Mouse (Mus musculus): Measurements from ENCODE around the gene A530064D06Rik. TPM values are rescaled to one million over a fixed set of nuclear protein-coding genes. Genes with fewer than 3 reads are reported as not detected.

The A530064D06Rik gene
- total and polyA plus RNA-seq, 3 experiments, result not detected

DNA sequence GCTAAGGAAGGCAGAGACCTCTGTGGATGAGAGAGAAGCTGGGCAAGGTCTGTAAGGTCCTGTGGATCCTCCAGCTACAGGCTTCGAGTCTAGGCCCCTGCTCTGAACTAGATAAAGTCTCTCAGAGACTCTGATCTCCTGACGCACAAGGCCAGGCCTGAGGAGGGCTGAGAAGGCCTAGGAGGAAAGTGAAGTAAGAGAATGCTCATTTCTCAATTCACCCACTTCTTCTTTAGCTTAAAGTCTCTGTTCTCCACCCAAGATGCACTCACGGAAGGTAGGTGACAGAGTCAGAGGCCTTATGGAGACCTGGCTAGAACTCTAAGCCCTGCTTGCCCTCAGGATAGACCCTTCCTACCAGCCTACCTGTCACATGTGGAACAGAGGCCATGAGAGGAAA, 21.0 kb downstream of the A530064D06Rik start, which contains the start of gene 9830107B12Rik:
Gene 9830107B12Rik (minus strand): TSS at position 149 of the 400 bp plus-strand sequence.
- Histone ChIP-seq H3K36me3 (ENCODE audit: control insufficient read depth in 1 of 2, insufficient read depth in 2 of 2, low read length in 2 of 2) (no peaks in the 10 kb centered on the region), H3K9ac (ENCODE audit: control insufficient read depth, low read depth, low read length, poor library complexity, severe bottlenecking) (no peak within 1 kb of the TSS), H3K27me3 (ENCODE audit: control insufficient read depth in 1 of 2, insufficient read depth in 2 of 2, low read length in 2 of 2) (no peaks in the 10 kb centered on the region), H3K4me3 (ENCODE audit: control insufficient read depth in 1 of 2, insufficient read depth in 1 of 2, low read depth in 2 of 2, low read length in 2 of 2) (no peak within 1 kb of the TSS), H3K27ac (ENCODE audit: control insufficient read depth, low read depth, low read length) (no peak within 1 kb of the TSS), H3K79me2 (ENCODE audit: control insufficient read depth, insufficient read depth, low read length, poor library complexity) (no peaks in the 10 kb centered on the region), H3K9me3 (replicated peaks; ENCODE audit: insufficient read depth, low read length) (no peaks in the 10 kb centered on the region), H3K4me1 (ENCODE audit: control insufficient read depth in 1 of 2, insufficient read depth in 2 of 2, low read length in 2 of 2) (no peaks in the 10 kb centered on the region)
- DNase-seq (ENCODE audit: low read depth, low spot score), result no peak
- TF ChIP-seq EP300 (IDR thresholded peaks at IDR 0.05; ENCODE audit: low read depth in 1 of 2, low read length in 2 of 2) (no peak), POLR2AphosphoS5 (IDR thresholded peaks at IDR 0.05; ENCODE audit: borderline replicate concordance, low read depth, low read length) (no peak), ZC3H11A (IDR thresholded peaks at IDR 0.05; ENCODE audit: low read depth, low read length) (no peak), MEF2A (IDR thresholded peaks at IDR 0.05; ENCODE audit: extremely low read depth, insufficient replicate concordance, low read depth, low read length, poor library complexity, severe bottlenecking) (no peak), SIN3A (IDR thresholded peaks at IDR 0.05; ENCODE audit: low read length) (no peak)

DNA sequence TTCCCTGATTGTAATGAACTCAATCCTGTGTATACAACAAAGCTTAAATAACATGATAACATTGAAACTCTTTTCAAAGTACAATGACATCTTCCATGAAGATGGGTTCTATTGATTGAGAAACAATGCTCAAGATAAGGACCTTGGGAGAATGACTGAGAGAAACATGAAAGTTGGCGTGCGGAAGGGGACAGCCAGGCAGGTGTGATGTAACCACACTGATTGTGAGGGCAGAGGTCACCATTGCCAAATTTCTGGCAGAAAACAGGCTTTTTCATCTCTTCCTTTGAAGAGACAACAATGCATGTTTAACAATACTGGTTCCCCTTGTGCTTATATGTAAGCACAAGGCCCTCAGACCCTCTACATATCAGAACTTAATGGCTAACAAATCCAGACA, 34.3 kb downstream of the A530064D06Rik start:
- H3K9ac ChIP-seq (ENCODE audit: control insufficient read depth, low read depth, low read length, poor library complexity, severe bottlenecking), result no peak overlapping the region
- no peaks in the 10 kb centered on the region for H3K9me3 ChIP-seq (replicated peaks; ENCODE audit: insufficient read depth, low read length)
- H3K4me1 ChIP-seq (ENCODE audit: control insufficient read depth in 1 of 2, insufficient read depth in 2 of 2, low read length in 2 of 2), result no peaks in the 10 kb centered on the region
- no peak for DNase-seq (ENCODE audit: low read depth, low spot score)
- H3K4me3 ChIP-seq (ENCODE audit: control insufficient read depth in 1 of 2, insufficient read depth in 1 of 2, low read depth in 2 of 2, low read length in 2 of 2), result no peak overlapping the region
- H3K27ac ChIP-seq (ENCODE audit: control insufficient read depth, low read depth, low read length), result no peak overlapping the region
- H3K27me3 ChIP-seq (ENCODE audit: control insufficient read depth in 1 of 2, insufficient read depth in 2 of 2, low read length in 2 of 2), result no peaks in the 10 kb centered on the region
- H3K79me2 ChIP-seq (ENCODE audit: control insufficient read depth, insufficient read depth, low read length, poor library complexity), result no peaks in the 10 kb centered on the region
- no peaks in the 10 kb centered on the region for H3K36me3 ChIP-seq (ENCODE audit: control insufficient read depth in 1 of 2, insufficient read depth in 2 of 2, low read length in 2 of 2)
- no peak for TF ChIP-seq SMC3 (IDR thresholded peaks at IDR 0.05; ENCODE audit: low read depth, low read length)
- TF ChIP-seq MEF2A (IDR thresholded peaks at IDR 0.05; ENCODE audit: extremely low read depth, insufficient replicate concordance, low read depth, low read length, poor library complexity, severe bottlenecking), result no peak
- TF ChIP-seq NELFE (IDR thresholded peaks at IDR 0.05; ENCODE audit: low read depth, low read length), result no peak
- no peak for TF ChIP-seq POLR2AphosphoS5 (IDR thresholded peaks at IDR 0.05; ENCODE audit: borderline replicate concordance, low read depth, low read length)
- no peak for TF ChIP-seq MAFK (IDR thresholded peaks at IDR 0.05; ENCODE audit: borderline replicate concordance, low read depth, low read length)
- TF ChIP-seq RAD21 (IDR thresholded peaks at IDR 0.05; ENCODE audit: low read depth, low read length), result no peak
- no peak for TF ChIP-seq CHD2 (IDR thresholded peaks at IDR 0.05; ENCODE audit: low read length)

DNA sequence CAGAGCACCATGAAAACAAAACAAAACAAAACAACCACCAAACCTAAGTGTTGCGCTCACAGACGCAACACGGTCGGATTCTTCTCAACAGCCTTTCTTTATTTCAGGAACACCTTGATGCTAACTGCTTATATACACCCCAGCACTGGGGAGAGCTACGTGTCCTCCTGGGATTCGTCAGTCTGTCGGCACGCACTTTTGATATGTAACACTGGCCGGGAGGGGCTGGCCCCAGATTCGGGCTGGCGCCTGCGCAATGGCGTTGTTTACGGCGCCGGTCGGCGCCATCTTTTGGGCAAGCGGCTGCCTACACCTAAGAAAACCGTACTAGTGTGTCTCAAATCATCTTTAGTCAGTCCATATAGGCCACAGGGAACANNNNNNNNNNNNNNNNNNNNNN, 46.6 kb downstream of the A530064D06Rik start:
- Histone ChIP-seq H3K36me3 (ENCODE audit: control insufficient read depth in 1 of 2, insufficient read depth in 2 of 2, low read length in 2 of 2) (no peaks in the 10 kb centered on the region), H3K9me3 (replicated peaks; ENCODE audit: insufficient read depth, low read length) (no peaks in the 10 kb centered on the region), H3K27ac (ENCODE audit: control insufficient read depth, low read depth, low read length) (no peak overlapping the region), H3K79me2 (ENCODE audit: control insufficient read depth, insufficient read depth, low read length, poor library complexity) (no peaks in the 10 kb centered on the region), H3K27me3 (ENCODE audit: control insufficient read depth in 1 of 2, insufficient read depth in 2 of 2, low read length in 2 of 2) (no peaks in the 10 kb centered on the region; a peak in 1 of 4 replicates), H3K4me3 (ENCODE audit: control insufficient read depth in 1 of 2, insufficient read depth in 1 of 2, low read depth in 2 of 2, low read length in 2 of 2) (no peak overlapping the region), H3K9ac (ENCODE audit: control insufficient read depth, low read depth, low read length, poor library complexity, severe bottlenecking) (no peak overlapping the region), H3K4me1 (ENCODE audit: control insufficient read depth in 1 of 2, insufficient read depth in 2 of 2, low read length in 2 of 2) (peaks cover 0 to 10% of the 10 kb centered on the region in 2 experiments; a peak in 3 of 4 replicates)
- no peak for DNase-seq (ENCODE audit: low read depth, low spot score)
- TF ChIP-seq BHLHE40 (IDR thresholded peaks at IDR 0.05; ENCODE audit: borderline replicate concordance, low read depth, low read length), result no peak
- no peak for TF ChIP-seq HCFC1 (IDR thresholded peaks at IDR 0.05; ENCODE audit: low read depth, low read length)
- TF ChIP-seq MAX (IDR thresholded peaks at IDR 0.05; ENCODE audit: low read length), result no peak
- TF ChIP-seq MYC (IDR thresholded peaks at IDR 0.05; ENCODE audit: low read depth, low read length), result no peak
- TF ChIP-seq ZKSCAN1 (IDR thresholded peaks at IDR 0.05; ENCODE audit: low read depth, low read length), result no peak
- TF ChIP-seq MYB (IDR thresholded peaks at IDR 0.05; ENCODE audit: low read depth, low read length), result no peak
- TF ChIP-seq USF1 (IDR thresholded peaks at IDR 0.05; ENCODE audit: low read depth, low read length), result no peak
- TF ChIP-seq TBP (IDR thresholded peaks at IDR 0.05; ENCODE audit: low read depth, low read length), result no peak
- TF ChIP-seq CHD2 (IDR thresholded peaks at IDR 0.05; ENCODE audit: low read length), result no peak
- no peak for TF ChIP-seq CTCF (IDR thresholded peaks at IDR 0.05 in 2 of 3, conservative IDR thresholded peaks at IDR 0.05 in 1 of 3; ENCODE audit: control insufficient read depth in 1 of 3, insufficient read depth in 1 of 3, low read depth in 2 of 3, low read length in 3 of 3, poor library complexity in 1 of 3, severe bottlenecking in 1 of 3)
- no peak for TF ChIP-seq POLR2AphosphoS2 (IDR thresholded peaks at IDR 0.05; ENCODE audit: low read length)
- TF ChIP-seq ELF1 (IDR thresholded peaks at IDR 0.05; ENCODE audit: low read depth, low read length), result no peak
- no peak for TF ChIP-seq RAD21 (IDR thresholded peaks at IDR 0.05; ENCODE audit: low read depth, low read length)
- TF ChIP-seq TAL1 (IDR thresholded peaks at IDR 0.05; ENCODE audit: low read length), result no peak
- TF ChIP-seq TCF12 (IDR thresholded peaks at IDR 0.05; ENCODE audit: low read depth, low read length), result no peak
- no peak for TF ChIP-seq GATA1 (IDR thresholded peaks at IDR 0.05; ENCODE audit: low read depth, low read length)
- TF ChIP-seq CHD1 (IDR thresholded peaks at IDR 0.05; ENCODE audit: low read depth, low read length), result no peak
- no peak for TF ChIP-seq USF2 (IDR thresholded peaks at IDR 0.05; ENCODE audit: borderline replicate concordance in 1 of 2, insufficient read depth in 1 of 2, low read depth in 1 of 2, low read length in 2 of 2)
- no peak for TF ChIP-seq MEF2A (IDR thresholded peaks at IDR 0.05; ENCODE audit: extremely low read depth, insufficient replicate concordance, low read depth, low read length, poor library complexity, severe bottlenecking)

All from MEL (cell line).